Mouse (Mus musculus) liver, embryonic 16.5 days (tissue): ENCODE results near the gene Slc6a20a. TPM values are rescaled to one million over a fixed set of nuclear protein-coding genes. Genes with fewer than 3 reads are reported as not detected.

ENCODE experiments used
- ATAC-seq: fragments of 200-750 bp; cut with Nextera tagmentation; 2 replicates; pipeline ENCODE4 v1.8.0; 2017; ENCODE audit warnings: low read depth, mild to moderate bottlenecking, moderate number of reproducible peaks, moderate library complexity
- H3K27ac ChIP-seq: fragments of 300-500 bp; sonication (generic); 2 replicates; pipeline ENCODE4 v1.5.1; 2014; ENCODE audit warnings: mild to moderate bottlenecking, low read length
- H3K27me3 ChIP-seq: fragments of 300-500 bp; sonication (generic); 2 replicates; pipeline ENCODE4 v1.6.1; 2014; ENCODE audit warnings: low read depth, low read length, mixed read lengths; ENCODE audit not compliant: control insufficient read depth, insufficient read depth
- H3K36me3 ChIP-seq: fragments of 300-500 bp; sonication (generic); 2 replicates; pipeline ENCODE4 v1.6.1; 2014; ENCODE audit warnings: mild to moderate bottlenecking; ENCODE audit not compliant: control insufficient read depth, insufficient read depth
- H3K4me1 ChIP-seq: fragments of 300-500 bp; sonication (generic); 2 replicates; pipeline ENCODE4 v1.6.1; 2014; ENCODE audit warnings: low read depth, low read length, mixed read lengths; ENCODE audit not compliant: control insufficient read depth
- H3K4me2 ChIP-seq: fragments of 300-500 bp; sonication (generic); 2 replicates; pipeline ENCODE4 v1.6.1; 2014; ENCODE audit warnings: low read depth, low read length, mixed read lengths
- H3K4me3 ChIP-seq: fragments of 300-500 bp; sonication (generic); 2 replicates; pipeline ENCODE4 v1.5.1; 2014; ENCODE audit warnings: low read depth, mild to moderate bottlenecking, low read length
- H3K9ac ChIP-seq: fragments of 300-500 bp; sonication (generic); 2 replicates; pipeline ENCODE4 v1.6.1; 2014; ENCODE audit warnings: low read depth, low read length
- H3K9me3 ChIP-seq: fragments of 300-500 bp; sonication (generic); replicated peaks from 2 replicates; pipeline ENCODE4 v1.6.1; 2016; ENCODE audit warnings: low read length; ENCODE audit not compliant: control insufficient read depth
- WGBS: fragments of 180-500 bp; shearing (Covaris S2); extraction: QIAGEN DNeasy Blood & Tissue Kit; methylation state at CpG from one replicate; pipeline ENCODE4 v1.1.7; 2014; ENCODE audit not compliant: insufficient replicate concordance; 5-methylcytosine and 5-hydroxymethylcytosine counted together
- polyA plus RNA-seq: library from polyadenylated mRNA; unstranded; fragments of >200 nt; fragmentation: Nextera tagmentation; extraction: Ambion mirVana; gene quantifications from 2 replicates; pipeline ENCODE4 v1.2.1, GENCODE M21; 2015

Slc6a20a gene
- polyA plus RNA-seq, 1 experiment from 2014 or later = 3.4 TPM

DNA sequence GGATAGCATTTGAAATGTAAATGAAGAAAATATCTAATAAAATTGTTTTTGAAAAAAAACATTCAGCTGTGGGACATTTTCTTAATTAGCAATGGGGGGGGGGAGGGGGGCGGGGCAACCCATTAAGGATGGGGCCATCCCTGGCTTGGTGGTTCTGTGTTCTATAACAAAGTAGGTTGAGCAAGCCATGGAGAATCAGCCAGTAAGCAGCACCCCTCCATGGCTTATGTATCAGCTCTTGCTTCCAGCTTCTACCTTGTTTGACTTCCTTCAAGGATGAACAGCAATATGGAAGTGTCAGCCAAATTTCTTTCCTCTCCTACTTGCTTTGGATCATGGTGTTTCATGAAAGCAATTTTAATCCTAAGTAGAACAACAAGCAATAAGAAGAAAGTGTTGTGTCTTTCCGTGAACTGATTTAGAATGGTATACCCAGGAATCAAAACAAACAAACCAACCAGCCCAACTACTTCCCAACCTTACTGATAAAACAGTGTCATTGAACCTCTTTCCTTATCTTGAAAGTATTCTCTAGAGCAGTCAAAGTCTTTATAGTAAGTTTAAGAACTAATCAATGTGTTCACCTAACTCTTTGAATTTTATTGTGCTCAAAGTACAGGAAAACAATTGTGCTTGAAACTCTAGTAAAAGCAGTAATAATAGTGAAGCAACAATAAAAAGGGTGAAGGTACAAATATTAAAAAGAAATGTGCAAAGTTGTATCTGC lies 28.7 kb downstream of the Slc6a20a start:
- Histone ChIP-seq H3K27ac (no peak overlapping the region), H3K36me3 (no peaks in the 10 kb centered on the region), H3K9me3 (no peaks in the 10 kb centered on the region), H3K4me3 (no peak overlapping the region), H3K27me3 (no peaks in the 10 kb centered on the region), H3K4me1 (no peaks in the 10 kb centered on the region), H3K9ac (no peak overlapping the region), H3K4me2 (no peak overlapping the region)
- WGBS = 69% methylated on average over 2 of the region's 2 CpGs
- ATAC-seq = no peak

DNA sequence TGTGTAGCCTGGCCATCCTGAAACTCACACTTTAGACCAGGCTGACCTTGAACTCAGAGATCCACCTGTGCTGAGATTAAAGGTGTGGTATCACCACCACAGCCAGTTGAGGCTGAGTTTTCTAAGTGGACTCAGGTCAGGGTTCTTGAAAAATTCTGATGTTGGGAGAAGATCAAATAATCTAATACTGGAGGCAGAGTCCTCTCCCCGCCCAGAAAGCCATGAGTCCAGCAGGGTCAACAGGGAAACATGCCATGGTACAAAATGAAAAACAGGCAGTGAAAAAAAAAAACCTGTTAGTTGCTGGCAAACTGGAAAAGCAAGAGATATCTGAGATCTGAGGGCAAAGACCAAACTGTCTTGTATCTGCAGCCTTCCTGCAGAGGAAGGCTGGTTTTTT lies 38.6 kb downstream of the Slc6a20a start:
- Histone ChIP-seq H3K27me3 (no peaks in the 10 kb centered on the region), H3K4me3 (no peak overlapping the region), H3K9ac (no peak overlapping the region), H3K4me1 (no peaks in the 10 kb centered on the region), H3K27ac (no peak overlapping the region), H3K4me2 (no peak overlapping the region), H3K9me3 (no peaks in the 10 kb centered on the region), H3K36me3 (no peaks in the 10 kb centered on the region)
- WGBS = 35% methylated on average over 1 of the region's 1 CpGs
- ATAC-seq = no peak

DNA sequence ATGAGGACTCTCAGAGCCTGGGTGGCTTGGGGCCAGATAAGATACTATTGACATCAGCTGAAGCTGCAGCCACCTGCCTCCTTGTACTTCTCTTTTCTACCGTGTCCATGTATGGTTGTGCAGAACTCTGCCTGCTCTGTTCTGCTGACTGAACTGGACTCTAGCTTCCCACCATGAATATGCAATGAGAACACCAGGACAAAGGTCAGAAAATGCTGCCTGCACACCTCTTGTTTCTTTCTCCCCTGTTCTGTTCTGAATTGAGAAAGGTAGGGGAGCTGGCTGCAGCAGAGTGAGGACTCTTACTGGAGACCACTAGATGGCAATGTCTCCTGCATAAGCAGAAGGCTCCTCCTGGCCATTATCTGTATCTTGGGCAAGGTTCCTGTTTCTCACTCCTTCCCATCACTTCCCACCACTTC lies 40.0 kb downstream of the Slc6a20a start:
- WGBS = 30% methylated on average over 1 of the region's 1 CpGs
- Histone ChIP-seq H3K4me3 (no peak overlapping the region), H3K27ac (no peak overlapping the region), H3K27me3 (no peaks in the 10 kb centered on the region), H3K4me1 (no peaks in the 10 kb centered on the region), H3K9me3 (no peaks in the 10 kb centered on the region), H3K4me2 (no peak overlapping the region), H3K9ac (no peak overlapping the region), H3K36me3 (no peaks in the 10 kb centered on the region)
- ATAC-seq = no peak

DNA sequence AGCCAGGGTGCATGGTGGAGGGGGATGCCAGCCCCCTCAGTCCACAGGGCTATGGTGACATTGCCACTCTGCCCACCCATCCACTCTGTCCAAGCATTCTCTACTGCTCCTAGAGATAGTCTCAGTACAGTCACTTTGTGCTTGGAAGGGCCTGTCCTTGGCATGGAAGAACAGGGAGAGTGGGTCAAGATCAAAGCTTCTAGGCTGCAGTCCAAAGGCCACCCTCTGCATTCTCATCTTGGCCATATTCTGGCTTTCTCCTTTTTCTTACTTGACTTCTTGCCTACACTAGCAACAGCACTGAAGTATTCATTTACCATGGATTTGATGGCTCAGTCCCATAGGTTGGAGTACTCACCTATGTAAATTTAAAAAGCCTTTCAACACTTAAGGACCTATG lies 40.5 kb downstream of the Slc6a20a start:
- H3K9ac ChIP-seq = no peak overlapping the region
- no peak overlapping the region for H3K4me2 ChIP-seq
- no peak overlapping the region for H3K4me3 ChIP-seq
- H3K27me3 ChIP-seq = no peaks in the 10 kb centered on the region
- H3K9me3 ChIP-seq = no peaks in the 10 kb centered on the region
- H3K4me1 ChIP-seq = no peaks in the 10 kb centered on the region
- ATAC-seq = no peak
- no peak overlapping the region for H3K27ac ChIP-seq
- no peaks in the 10 kb centered on the region for H3K36me3 ChIP-seq

DNA sequence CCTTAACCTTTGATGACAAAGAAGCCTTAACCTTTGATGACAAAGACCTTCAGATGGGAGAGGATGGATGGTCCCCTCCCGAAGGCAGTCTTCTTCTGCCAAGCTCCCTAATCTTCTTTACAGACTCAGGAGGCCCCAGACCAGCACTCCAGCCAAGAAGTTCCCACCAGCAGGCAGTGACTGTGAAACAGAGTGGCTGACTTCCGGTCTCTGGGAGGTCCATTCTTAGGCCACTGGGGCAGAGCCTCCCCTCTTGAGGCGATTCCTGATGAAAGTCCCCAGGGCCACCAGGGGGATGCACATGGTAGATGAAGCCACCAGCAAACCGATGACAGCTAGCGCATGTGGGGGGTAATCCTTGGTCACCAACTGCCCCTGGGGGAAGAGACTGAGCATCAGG lies 41.9 kb downstream of the Slc6a20a start:
- H3K9me3 ChIP-seq = no peaks in the 10 kb centered on the region
- H3K27ac ChIP-seq = no peak overlapping the region
- no peak for ATAC-seq
- no peaks in the 10 kb centered on the region for H3K27me3 ChIP-seq
- no peak overlapping the region for H3K4me2 ChIP-seq
- H3K4me1 ChIP-seq = no peaks in the 10 kb centered on the region
- 61% methylated on average over 5 of the region's 5 CpGs for WGBS
- no peak overlapping the region for H3K4me3 ChIP-seq
- H3K9ac ChIP-seq = no peak overlapping the region
- H3K36me3 ChIP-seq = no peaks in the 10 kb centered on the region

DNA sequence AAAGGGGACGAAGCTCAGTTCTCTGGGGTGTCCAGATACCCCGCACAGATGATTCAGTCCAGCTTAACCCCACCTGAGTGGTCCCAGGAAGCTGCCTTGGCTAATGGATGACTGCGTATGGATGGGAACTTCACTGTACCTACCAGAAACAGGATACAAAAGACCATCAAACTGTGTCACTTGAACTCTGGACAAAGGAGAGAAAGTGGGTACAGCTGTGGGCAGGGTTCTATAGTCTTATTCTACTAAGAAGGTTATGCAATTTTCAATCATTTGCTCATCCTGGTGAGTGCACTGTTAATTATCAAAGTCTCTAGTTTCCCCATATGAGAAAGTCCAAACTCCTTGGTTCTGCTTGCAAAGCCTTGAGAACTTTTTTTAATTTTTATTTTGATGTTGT lies 45.7 kb downstream of the Slc6a20a start:
- no peak overlapping the region for H3K27ac ChIP-seq
- no peak overlapping the region for H3K9ac ChIP-seq
- no peak overlapping the region for H3K4me2 ChIP-seq
- no peaks in the 10 kb centered on the region for H3K4me1 ChIP-seq
- ATAC-seq = no peak
- H3K36me3 ChIP-seq = no peaks in the 10 kb centered on the region
- no peaks in the 10 kb centered on the region for H3K9me3 ChIP-seq
- H3K27me3 ChIP-seq = no peaks in the 10 kb centered on the region
- no peak overlapping the region for H3K4me3 ChIP-seq
- WGBS = 63% methylated on average over 3 of the region's 3 CpGs

DNA sequence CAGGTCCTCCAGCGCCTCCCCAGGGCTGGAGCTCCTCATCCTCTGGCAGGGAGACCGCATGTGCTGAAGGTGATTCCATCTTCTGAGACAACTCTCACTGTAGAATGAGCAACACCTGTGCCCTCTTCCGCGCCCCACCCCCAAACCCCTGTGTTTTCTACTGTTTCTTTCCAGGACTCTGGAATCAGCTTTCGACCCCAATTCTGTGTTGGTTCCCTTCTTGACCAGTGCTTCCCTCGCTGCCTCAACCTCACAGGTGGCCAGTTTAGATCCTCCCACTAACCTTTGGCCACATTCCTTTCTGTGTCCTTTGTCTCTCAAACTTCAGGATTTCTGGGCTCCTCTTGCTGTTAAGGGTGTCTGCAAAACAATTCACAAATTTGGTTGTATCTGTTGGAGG lies 46.4 kb downstream of the Slc6a20a start, which contains the start of gene Slc6a20b:
Gene Slc6a20b (minus strand): TSS at position 285 of the 400 bp plus-strand sequence.
- no peak within 1 kb of the TSS for H3K4me2 ChIP-seq
- no peak for ATAC-seq
- WGBS = 65% methylated on average over 6 of the region's 6 CpGs

DNA sequence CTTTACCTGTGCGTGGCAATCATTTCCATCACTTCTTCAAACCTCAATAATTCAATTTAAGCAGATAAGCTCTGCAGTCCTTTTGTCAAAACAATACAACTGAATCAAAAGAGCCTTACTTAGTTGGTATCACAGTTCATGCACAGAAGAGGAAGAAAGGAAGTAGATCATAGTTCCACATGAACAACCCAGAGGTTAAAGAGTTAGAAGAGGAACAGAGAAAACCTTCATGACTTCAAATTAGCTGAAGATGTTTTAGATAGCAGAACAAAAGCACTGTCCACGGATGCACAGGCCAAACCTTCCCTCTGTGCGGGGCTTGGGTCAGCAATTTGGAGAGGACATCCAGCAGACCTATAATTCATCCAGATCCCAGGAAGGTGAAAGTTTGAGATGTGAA lies 47.0 kb downstream of the Slc6a20a start:
- Histone ChIP-seq H3K36me3 (no peaks in the 10 kb centered on the region), H3K27me3 (no peaks in the 10 kb centered on the region), H3K9me3 (no peaks in the 10 kb centered on the region), H3K9ac (no peak overlapping the region), H3K4me1 (no peaks in the 10 kb centered on the region), H3K27ac (no peak overlapping the region), H3K4me3 (no peak overlapping the region), H3K4me2 (no peak overlapping the region)
- no peak for ATAC-seq
- 60% methylated on average over 3 of the region's 3 CpGs for WGBS

More for the DNA sequence above, 46.4 kb downstream of the Slc6a20a start, which contains the start of gene Slc6a20b:
- Histone ChIP-seq H3K36me3 (no peaks in the 10 kb centered on the region), H3K9ac (no peak within 1 kb of the TSS), H3K27ac (no peak within 1 kb of the TSS), H3K9me3 (no peaks in the 10 kb centered on the region), H3K4me1 (no peaks in the 10 kb centered on the region), H3K4me3 (no peak within 1 kb of the TSS), H3K27me3 (no peaks in the 10 kb centered on the region)

DNA sequence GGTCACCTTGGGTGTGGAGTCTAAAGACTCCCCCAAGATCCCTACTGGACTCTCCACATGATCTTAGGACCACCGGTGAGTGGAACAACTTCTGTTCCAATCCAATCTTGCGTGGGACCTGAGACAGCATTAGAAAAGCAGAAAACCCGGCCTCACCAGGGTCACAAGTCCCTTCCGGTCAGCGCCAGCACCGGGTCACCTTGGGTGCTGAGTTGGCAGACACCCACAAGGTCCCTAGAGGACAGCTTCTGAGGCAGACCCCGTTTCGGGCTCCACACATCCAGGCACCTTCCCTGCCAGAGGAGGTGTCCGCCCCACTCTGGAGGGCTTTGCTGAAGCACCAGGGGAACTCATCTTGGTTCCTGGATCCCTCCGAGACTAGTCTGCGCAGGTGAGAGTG lies 52.9 kb downstream of the Slc6a20a start:
- H3K36me3 ChIP-seq = no peaks in the 10 kb centered on the region
- H3K9me3 ChIP-seq = no peaks in the 10 kb centered on the region
- H3K4me2 ChIP-seq = no peak overlapping the region
- 70% methylated on average over 11 of the region's 11 CpGs for WGBS
- no peak for ATAC-seq
- no peaks in the 10 kb centered on the region for H3K4me1 ChIP-seq
- H3K4me3 ChIP-seq = no peak overlapping the region
- H3K27ac ChIP-seq = no peak overlapping the region
- H3K27me3 ChIP-seq = no peaks in the 10 kb centered on the region
- H3K9ac ChIP-seq = no peak overlapping the region
